Mouse (Mus musculus): ENCODE measurements around the gene Cmtm8.

- no peak for TF ChIP-seq CTCF (IDR thresholded peaks at IDR 0.05; ENCODE audit: borderline replicate concordance, insufficient read depth, low read depth, low read length)
- no peak for TF ChIP-seq POLR2A (IDR thresholded peaks at IDR 0.05; ENCODE audit: borderline replicate concordance, insufficient read depth, low read length)
Observed at GRCm38 (mm10) chr9:114758272-114758671, 85.7 kb downstream of the Cmtm8 start.

All from cerebellum, adult 2 months (tissue).